Mouse (Mus musculus): ENCODE measurements around the gene Slc25a34.

The Slc25a34 gene

DNA sequence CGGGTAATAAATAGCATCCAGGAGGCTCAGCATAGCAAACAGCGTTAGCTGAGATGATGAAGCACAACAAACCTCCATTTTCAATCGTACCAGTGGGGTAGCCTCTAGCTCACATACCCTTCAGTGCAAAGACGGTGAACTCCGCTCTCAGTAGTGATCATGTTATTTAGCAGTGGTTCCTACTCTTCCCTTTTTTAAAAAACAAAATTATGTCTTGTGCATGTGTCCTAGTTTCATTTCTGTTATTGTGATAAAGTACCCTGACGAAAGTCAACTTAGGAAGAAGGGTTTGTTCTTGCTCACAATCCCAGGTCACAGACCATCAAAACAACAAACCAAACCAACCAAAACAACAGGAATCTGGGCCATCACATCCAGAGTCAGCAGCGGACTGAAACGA is 22.4 kb upstream of the Slc25a34 start:
- in situ Hi-C loops (cut with MboI; ENCODE audit: low sequenced_read_pairs), result no loop called here

DNA sequence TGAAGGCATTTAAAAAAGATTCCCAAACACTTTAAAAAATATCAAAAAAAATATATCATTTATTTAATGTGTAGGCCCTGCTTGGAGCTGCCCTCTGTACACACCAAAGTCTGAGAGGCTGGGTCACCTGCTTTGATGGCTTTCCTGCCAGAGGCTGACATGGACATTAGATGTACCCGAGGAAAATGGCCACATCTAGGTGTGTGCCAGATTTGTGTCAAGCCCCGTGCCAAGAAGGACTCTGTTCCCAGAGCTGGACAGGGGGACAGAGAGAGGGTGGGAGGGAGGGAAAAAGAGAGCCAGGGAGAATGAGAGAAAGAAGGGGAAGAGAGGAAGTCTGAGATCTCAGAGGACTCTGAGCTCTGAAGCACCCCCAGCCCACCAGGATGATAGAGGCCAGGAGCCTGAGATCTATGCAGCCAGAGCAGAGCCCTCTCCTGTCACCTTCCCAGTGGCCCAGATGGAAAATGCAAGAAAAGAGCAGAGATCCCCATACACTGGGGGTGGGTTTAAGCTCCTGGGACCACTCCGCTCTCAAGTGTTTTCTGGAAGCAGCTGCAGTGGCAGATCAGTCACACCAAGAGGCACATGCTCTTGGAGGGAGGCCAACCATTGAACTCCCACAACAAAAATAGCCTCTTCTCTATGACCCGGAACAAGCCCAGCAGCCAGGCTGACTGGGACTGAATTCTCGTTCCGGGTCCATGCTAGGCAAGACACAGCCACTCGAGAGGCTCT is 19.7 kb upstream of the Slc25a34 start:
- in situ Hi-C loops (cut with MboI; ENCODE audit: low sequenced_read_pairs), result no loop called here

DNA sequence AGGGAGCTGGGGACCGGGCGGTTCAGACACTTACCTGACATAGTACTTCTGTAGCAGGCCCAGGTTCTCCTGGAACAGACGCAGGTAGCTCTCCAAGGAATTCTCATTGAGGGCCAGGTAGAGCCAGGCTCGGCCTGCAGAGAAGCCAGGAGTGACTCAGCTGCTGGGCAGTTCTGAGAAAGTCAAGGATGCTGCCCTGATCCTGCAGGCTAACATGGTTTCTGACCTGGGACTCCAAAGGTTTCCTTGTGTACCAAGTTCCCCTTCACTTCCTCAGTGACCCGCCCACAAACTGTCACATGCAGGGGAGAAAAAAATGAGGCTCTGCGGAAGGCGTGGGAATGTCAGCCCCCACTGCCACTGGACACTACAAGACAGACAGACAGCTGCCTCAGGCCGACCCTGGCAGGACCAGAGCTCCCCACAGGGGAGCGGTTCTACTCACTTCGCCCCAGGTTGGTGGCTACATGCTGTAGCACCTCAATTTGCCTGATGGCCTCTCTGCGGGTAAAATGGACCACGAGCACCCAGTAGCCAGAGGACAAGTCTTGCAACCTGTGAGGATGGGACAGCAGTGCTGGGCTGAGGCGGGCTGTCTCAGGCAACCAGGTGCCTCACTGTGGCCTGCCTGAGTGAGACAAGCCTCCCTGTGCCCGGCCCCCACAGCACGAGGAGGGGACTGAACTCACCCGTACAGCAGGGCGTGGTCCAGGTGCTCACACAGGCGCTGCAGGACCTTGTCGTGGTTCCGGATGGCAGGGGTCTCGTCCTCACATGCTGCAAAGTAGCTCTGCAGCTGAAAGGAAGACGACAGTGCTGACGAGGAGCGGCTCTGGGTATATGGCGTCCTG is 18.6 kb upstream of the Slc25a34 start:
- in situ Hi-C loops (cut with MboI; ENCODE audit: low sequenced_read_pairs), result no loop called here

DNA sequence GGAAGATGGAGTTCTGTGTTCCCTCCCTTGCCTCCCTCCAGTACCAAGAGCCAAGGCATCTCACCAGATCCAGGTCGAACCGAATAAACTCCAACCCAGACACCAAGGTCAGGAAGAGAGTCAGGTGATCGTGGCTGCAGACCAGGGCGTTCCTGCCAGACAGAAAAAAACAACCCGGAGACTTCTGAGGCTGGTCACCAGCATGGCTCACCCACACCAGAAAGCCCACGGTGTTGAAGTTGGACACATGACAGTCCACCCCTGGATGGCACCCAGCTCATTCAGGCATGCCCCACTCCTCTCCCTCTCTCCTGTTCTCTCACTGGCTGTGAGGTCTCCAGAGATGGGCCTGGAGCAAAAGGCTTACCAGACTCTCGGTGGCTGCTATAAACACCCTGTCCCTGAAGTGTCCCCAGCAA is 17.7 kb upstream of the Slc25a34 start:
- in situ Hi-C loops (cut with MboI; ENCODE audit: low sequenced_read_pairs), result no loop called here

DNA sequence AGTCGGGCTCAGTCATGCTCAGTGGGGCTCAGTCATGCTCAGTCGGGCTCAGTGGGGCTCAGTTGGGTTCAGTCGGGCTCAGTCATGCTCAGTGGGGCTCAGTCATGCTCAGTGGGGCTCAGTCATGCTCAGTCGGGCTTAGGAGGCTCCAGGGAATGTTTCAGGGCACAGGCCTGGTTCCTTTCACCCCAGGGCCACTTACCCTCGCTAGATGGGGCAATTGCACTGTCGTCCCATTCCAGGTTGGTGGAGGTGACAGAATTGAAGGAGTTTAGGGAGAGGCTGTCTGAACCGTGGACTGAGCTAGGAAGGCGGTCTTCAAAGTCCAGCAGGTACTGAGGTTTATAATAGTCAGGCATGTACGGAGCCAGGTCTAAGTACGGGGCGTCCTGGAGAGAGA is 15.9 kb upstream of the Slc25a34 start:
- in situ Hi-C loops (cut with MboI; ENCODE audit: low sequenced_read_pairs), result no loop called here

DNA sequence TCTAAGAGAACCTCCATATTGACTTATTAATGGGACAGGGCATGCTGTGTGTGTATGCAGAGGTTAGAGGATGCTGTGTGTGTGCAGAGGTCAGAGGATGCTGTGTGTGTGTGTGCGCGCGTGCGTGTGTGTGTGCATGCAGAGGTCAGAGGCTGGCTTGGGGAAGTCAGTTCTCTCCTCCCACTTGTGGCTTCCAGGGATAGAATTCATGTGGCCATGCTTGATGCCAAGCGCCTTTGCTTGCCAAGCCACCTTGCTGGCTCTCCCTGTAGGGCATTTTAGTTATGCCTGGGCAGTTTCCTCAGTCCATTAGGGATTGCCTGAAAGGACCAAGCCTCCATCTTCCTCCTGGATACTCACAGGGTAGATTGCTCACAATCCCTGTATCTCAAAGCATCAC is 13.1 kb upstream of the Slc25a34 start:
- in situ Hi-C loops (cut with MboI; ENCODE audit: low sequenced_read_pairs), result no loop called here

DNA sequence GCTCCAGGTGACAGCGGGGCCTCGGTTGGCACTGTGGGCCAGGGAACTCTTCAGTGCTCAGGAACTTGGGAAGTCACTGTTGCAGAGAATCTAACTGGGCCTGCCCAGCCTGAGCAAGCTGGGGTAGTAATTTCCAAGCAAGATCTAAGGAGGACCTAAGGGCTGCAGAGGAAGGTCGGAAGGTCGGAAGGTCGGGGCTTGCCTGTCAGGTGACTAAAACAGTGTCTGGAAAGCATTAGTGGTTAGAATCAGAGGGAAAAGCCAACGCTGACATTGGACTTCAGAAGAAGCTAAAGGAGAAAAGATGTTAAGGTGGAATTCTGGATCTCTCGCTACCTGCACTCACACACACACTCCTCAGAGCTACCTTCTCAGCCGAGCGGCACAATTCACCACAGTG is 12.4 kb upstream of the Slc25a34 start:
- in situ Hi-C loops (cut with MboI; ENCODE audit: low sequenced_read_pairs), result no loop called here

DNA sequence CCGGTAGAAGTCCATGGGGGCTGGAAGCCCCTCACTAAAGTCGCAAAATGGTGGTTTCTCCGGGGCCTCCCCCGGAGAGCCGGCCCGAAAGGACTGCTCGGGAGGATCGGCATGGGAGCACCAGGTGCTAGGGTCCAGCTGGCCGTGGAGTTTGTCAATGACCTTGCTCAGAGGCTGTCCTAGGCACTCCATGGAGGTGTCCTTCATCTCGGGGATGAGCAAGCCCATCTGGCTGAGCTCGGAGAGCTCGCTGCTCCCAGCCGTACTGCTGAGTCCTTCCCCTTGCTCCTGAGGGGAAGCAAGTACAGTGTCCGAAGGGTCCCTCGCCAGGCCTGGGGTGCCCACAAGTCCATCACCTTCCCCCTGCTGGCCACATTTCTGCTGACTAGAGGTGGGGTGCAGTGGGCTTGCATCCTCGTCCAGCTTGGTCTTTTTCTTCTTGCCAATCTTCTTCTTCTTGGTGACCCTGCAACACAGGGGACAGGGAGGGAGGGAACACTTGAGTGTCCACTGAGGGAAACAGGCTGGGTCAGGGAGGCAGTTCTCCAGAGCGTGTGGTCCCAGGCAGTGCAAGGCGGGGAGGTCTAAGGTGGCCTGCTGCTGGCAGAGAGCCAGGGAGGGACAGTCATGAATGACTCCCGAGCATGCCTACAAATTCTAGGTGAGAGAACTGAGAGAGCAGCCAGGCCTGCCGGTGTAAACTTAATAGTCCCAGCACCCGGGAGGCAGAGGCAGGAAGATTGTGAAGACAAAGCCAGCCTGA is 8.7 kb upstream of the Slc25a34 start:
- in situ Hi-C loops (cut with MboI; ENCODE audit: low sequenced_read_pairs), result no loop called here

DNA sequence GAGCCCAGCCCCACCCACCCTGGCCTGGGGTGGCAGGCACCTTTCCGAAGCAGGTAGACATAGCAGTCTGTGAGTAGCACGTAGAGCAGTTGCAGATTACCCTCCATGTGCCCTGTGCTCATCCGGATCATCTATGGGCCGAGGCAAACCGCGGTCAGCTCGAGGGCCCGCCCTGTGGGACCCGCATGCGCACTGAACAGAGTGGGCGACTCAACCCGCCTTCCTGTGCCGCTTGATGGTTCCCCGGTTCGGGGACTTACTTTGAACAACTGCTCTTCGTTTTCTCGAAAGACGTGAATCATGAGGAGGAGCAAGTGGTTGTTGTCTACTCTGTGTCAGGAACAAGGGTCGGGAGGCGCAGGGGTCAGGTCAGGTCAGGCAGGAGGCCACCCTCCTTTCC is 7.6 kb upstream of the Slc25a34 start:
- in situ Hi-C loops (cut with MboI; ENCODE audit: low sequenced_read_pairs), result no loop called here

DNA sequence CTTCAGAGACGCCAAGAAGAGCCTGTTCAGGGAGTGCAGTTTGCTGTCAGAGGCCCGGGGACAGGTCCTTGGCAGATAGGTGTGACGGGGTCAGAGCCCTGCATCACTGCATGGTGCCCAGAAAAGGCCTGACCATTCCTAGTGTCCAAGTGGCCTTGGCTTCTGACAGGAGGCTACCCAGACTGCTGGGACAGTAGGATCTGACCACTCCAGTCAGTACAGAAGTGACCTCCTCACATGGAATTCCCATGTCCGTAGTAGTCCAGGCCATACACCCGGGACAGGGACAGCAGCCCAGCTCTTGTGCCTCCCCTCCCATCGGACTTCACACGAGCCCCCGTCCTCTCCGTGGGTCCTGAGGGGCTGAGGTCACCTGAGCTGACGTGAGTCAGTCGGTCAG is 6.4 kb upstream of the Slc25a34 start:
- in situ Hi-C loops (cut with MboI; ENCODE audit: low sequenced_read_pairs), result no loop called here

DNA sequence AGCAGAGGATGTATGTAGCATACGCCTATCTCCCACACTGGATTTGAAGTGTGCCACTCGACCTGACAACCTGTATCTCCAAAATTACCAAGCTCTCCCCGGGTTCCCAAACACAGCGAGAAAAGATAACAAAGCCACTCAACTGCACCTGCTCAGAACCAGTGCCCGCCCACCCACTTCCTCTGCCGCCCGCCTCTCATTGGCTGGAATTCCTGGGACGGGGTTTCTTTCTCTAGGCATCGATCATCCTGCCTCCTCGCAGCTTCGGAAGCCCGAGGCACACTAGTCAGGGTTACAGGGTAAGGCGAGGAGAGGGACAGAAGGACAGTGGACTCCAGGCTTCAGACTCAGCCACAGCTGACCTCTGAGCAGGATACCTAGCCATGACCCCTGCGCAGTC is 5.0 kb upstream of the Slc25a34 start:
- in situ Hi-C loops (cut with MboI; ENCODE audit: low sequenced_read_pairs), result no loop called here

DNA sequence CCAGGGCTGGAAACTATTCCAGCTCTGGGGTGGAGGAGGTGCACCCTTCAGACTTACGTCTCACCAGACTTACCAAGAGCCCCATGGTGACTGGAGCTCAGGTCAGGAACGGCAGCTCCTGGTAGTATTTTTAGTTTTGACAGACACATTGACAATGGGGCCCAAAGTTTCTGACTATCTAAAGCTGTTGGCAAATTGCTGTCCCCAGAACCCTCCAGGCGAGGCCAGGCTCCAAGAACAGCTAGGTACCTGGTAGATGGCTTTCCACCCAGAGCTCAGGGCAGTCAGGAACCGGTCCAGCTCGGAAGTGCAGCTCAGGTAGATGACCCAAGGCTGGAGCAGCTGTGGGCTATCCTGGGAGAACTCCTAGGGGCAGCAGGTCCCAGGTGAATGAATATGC is 3.9 kb upstream of the Slc25a34 start:
- in situ Hi-C loops (cut with MboI; ENCODE audit: low sequenced_read_pairs), result no loop called here

DNA sequence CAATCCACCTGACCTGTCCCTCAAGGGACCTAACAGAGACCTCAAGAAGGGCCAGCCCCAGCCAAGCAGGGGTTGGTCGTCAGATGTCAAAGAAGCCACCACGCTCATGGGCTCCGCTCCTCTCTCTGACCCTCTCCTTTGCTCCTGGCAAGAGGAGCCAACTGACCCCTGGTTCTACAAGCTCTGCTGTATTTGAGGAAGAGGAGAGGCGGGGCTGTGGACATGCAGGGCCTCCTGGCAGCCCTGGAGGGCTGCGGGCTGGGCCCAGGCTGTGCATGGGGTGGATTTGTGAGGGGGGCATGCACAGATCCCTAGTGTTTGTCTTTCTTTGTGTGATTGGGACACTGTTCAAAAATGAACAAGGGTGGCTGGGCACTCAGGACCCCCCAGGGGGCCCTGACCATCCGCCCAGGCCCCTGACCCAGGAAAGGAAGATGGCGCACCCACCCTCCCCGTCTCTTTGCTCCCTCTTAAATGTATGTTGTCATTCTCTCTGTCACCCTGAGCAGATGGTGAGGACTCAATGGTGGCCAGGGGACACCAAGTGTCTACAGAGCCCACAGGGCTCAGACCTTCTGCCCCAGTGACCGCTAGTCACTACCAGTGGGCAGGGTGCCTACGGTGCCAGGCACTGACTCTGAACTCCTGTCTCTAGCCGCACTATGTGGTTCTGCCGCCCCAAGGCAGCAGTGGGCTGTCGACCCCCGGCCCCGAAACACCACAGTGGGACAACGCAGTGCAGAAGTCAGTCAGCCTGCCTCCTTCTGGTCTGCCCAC is 2.3 kb upstream of the Slc25a34 start:
- in situ Hi-C loops (cut with MboI; ENCODE audit: low sequenced_read_pairs), result no loop called here

DNA sequence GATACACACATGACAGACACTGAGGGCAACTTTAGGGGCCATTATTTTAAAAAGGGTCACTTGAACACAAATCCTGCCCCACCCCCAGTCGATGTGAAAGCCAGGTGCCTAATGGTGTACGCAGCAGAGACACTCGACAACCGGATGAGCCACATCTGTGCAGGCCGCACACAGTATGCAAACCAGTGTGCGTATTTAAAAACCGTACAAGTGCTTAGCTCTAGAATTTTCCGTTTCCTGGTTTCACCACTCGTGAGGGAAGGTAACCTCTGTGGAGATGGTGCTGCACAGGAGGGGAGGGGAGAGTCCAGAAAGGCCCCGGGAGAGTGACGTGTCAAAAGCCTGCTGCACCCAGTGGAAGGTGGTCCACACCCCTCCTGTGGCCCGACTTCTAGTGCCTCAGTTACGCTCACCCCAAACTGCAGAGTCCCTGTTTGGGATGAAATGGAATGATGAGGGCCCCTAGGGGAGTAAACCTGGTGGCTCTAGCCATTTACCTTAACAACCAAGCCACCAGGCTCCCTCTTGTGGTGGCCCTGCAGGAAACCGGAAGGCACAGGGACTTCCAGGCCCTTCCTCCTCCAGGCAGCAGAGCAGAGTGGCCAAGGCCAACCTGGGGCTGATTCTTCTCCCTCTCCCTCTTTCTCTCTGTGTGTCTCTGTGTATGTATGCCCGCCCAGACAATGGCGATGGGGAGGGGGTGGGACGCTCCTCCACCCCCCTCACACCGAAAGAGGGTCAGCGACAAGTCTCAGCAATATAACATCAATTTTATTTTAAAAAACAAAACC is 1.6 kb upstream of the Slc25a34 start:
- in situ Hi-C loops (cut with MboI; ENCODE audit: low sequenced_read_pairs), result no loop called here

DNA sequence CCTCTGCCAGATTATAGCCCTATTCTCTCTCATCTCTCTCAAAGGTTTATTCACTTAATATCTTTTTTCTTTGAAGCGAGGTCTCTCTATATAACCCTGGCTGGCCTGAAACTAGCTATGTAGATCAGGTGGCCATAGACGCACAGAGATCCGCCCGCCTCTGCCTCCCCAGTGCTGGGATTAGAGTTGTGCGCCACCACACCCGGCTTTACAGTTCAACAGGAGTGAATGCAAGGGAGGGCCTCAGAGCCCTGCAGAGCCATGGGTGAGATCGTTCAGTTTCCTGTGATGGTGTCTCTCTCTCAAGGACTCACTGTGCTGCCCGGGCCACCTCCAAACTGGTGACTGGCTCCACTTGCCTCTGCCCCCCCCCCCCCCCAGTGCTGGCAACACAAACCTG is 513 bp upstream of the Slc25a34 start:
- in situ Hi-C loops (cut with MboI; ENCODE audit: low sequenced_read_pairs), result no loop called here

DNA sequence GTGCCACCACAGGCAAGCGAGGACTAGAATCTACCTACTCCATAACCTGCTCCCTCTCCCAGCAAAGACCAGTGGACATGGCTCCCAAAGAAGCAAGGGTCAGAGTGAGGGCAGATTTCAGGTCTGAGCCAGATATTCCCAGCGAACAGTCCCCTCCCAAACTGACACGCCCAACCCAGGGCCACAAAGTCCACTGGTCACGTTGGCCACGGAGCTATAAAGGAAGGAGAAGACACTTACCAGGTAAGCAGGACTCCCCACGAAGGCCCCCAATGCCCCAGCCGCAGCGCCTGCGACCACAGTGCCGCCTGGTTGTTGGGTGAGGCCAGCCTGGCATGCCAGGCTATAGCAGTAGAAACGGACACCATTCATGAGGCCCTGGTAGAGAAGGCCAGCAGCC is 584 bp downstream of the Slc25a34 start:
- in situ Hi-C loops (cut with MboI; ENCODE audit: low sequenced_read_pairs), result no loop called here

DNA sequence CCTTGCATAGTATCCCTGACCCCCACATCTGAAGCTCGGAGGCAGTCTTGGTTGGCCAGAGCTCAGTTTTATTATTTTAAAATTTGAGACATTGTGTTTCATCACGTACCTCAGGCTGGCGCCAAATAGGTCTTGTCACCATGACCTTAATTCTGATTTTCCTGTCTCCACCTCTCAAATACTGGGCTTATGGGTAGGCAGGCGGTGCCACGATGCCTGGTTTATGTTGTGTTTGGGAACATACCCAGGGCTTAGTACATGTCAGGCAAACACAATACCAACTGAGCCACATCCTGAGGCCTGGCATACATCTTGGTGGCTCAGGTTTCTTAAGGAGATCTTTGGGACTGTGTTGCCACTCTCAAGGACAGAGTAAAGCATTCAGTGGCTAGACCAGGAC is 1.0 kb downstream of the Slc25a34 start:
- in situ Hi-C loops (cut with MboI; ENCODE audit: low sequenced_read_pairs), result no loop called here

DNA sequence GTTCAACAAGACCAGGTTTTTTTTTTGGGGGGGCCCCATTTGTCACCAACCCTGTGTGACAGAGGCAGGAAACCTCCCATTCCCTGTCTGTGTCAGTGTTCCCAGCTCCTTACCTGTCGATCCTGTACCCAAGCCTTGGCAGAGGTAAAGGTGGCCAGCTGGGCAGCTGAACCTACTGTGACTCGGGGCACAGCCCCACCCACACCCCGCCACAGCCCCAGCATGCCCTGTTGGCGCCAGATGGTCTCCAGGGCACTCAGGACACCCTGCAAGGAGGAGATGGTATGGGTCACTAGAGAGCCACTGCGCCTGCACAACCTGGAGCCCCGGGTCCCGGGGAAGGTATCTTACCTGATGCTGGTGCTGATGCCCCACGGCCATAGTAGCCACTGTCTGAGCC is 1.5 kb downstream of the Slc25a34 start:
- in situ Hi-C loops (cut with MboI; ENCODE audit: low sequenced_read_pairs), result no loop called here

DNA sequence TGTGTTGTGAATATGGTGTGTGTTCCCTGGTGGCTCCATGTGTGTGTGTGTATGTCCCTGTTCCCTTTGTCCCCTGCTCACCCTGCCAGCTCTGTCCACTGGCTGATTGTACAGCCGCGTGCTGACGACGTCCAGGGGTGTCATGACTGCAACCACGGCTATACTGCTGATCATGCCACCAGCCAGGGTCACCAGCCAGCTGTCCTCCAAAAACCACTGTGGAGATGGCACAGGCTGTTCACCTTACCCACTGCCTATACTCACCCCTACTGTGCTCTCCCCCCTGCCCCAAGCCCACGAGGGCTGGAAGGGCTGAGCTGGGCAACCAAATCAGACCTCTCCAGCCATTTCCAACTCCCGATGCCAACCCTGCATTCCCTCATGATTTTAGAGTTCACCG is 2.3 kb downstream of the Slc25a34 start:
- in situ Hi-C loops (cut with MboI; ENCODE audit: low sequenced_read_pairs), result no loop called here

DNA sequence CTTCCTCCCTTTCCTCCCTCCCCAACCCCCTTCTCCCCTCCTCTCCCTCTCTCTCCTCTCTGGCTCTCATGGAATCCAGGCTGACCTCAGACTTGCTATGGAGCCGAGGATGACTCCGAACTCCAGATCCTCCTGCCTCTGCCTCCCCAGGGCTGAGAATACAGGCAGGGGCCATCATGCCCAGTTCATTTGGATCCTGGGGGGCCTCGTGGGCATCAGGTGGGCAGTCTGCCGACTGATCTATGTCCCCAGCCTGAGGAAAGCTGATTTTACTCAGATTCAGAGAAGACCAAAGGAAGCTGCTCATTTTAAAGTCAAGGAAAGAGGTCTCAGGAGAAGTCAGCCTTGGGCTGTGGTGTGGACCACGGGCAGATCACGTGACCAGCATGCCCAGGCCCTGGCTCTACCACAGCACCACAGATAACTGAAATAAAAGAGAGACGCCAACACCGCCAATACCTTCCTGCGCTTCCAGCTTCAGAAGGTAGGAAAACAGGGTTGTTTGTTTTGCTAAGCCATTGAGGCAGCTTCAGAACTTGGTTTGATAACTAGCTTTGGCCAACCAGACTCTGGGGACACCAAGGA is 4.2 kb downstream of the Slc25a34 start:
- in situ Hi-C loops (cut with MboI; ENCODE audit: low sequenced_read_pairs), result no loop called here
